Mouse (Mus musculus) c-Kit-positive CD71-positive TER-119-negative erythroid progenitor cells, embryonic 14.5 days (primary cell): ENCODE results near the gene Rbm20.

Experiments
- DNase-seq: peaks from one replicate; pipeline ENCODE4 v3.0.0-alpha.2; 2013; ENCODE audit warnings: low read depth

Gene Rbm20

DNA sequence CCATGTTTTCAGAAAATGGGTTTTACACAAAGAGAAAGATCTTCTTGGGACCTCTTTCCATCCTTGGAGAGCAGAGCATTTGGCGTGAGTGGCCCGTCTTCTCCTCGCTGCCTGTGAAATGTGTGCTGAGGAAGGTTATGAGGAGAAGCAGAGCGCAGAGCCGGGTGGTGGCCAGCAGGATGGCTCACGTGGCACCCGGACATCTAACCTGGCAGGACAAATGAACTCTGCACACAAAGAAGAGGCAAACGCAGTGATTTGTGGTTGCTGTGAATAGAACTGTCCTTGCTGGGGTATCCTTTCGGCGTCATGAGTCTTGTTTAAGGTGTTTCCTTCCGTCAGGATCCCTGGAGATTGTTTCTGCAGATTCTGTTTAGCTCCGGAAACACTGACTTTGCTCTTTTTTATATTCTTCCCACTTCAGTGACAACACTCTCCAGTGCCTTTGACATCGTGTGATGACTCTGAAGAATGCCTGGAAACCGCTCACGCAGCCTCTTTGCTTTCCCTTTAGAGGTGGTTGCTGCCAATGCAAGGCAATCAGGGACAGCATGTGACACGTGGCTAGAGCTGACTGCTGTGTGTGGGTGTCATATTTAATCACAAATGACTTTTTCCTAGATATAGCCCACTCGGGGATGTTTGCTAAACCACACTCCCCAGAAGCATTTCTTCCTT is 80.5 kb downstream of the Rbm20 start:
- no peak for DNase-seq

DNA sequence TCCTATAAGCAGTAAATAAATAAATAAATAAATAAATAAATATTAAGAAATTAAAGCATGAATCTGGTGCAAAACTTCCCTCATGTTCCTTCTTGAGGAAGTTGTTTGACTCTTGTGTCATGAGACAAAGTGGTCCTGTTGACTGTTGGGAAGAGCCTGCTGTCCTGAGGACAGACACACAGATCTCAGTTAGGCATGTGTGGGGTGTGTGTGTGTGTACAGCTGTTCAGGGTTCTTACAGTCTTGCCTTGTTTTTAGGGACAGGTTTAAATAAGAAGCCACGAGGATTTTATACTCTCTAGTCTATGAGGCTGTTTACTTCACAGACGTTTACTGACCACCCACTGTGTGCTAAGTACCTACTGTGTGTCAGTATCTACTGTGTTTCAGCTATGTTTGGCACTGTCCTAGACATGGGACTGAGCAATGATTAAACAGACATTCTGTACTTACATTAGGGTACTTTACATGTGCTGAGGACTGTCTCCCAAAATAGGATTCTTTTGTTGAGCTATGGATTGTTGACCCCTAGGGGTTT is 81.8 kb downstream of the Rbm20 start:
- DNase-seq, result no peak

DNA sequence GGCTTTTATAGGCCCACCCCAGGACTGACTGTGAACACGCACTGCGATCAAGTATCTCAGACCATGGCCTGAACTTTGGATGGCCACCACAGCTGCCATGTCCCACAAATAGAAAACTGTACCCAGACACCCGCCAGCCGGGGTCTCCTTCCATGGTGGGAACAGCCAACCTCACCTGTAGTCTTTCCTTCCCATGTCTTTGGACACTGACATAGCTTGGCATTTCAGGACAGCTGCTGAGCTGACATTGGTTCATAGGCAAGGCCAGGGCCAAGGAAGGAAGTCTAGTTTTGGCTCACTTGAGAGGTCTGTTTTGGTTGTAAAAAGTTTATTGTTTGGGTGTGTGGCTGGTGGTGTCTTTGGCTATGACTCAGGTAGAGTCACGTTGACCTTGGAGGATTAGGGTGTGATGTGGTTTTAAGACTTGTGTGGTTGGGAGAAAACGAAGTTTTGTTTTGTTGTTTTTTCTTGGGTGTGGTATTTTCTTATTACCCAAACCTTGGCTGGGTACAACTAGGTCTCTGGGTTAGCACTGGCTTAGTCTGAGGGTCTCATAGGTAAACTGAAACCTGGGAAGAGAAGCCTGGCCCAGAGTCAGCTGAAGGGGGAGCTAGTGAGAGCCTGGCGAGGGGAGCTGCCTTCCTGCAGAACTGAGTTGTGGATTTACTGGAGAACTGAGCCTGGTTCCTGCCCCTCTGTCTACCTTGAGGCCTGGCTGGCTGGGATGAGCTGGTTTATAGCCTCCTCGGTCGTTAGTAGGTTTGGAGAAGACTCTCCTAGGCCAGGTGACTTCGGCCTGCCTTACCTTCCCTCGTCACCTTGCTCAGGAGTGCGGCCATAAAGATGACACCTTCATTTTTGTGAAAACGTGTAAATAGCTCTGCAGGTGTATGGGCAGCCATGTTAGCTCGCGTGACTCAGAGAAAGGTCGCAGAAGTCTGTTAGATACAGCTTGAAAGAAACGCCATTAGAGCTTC is 83.3 kb downstream of the Rbm20 start:
- no peak for DNase-seq

DNA sequence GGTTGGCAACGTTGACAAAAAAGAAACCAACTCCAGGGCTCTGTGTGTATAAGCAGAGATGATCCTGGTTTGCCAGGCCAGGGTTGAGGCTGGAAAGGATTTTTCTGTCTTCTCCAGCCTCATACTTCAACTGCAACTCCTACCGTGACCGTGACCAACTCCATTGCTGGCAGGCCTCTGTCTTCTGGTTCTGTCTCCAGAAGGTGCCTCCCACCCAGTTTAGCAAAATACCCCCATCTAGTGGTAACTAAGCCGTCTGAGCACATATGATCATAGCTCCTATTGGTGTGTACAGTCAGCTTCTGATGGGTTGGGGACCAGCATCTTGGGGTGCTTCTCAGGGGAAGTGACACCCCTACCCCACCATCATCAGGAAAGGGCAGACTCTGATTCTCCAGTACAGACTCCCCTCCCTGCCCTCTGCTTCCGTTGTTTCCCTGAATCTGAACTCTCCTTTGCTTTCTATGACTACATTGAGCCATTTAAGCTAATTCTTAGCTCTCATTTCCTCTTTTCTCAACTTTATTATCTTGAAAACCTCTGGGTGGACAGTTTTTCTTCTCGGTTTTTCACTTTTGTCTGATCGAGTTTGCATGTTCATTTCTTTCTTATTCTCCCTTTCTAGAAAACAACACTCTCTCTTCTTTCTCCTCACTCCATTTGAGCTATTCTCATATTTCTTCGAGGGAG is 85.8 kb downstream of the Rbm20 start:
- no peak for DNase-seq

DNA sequence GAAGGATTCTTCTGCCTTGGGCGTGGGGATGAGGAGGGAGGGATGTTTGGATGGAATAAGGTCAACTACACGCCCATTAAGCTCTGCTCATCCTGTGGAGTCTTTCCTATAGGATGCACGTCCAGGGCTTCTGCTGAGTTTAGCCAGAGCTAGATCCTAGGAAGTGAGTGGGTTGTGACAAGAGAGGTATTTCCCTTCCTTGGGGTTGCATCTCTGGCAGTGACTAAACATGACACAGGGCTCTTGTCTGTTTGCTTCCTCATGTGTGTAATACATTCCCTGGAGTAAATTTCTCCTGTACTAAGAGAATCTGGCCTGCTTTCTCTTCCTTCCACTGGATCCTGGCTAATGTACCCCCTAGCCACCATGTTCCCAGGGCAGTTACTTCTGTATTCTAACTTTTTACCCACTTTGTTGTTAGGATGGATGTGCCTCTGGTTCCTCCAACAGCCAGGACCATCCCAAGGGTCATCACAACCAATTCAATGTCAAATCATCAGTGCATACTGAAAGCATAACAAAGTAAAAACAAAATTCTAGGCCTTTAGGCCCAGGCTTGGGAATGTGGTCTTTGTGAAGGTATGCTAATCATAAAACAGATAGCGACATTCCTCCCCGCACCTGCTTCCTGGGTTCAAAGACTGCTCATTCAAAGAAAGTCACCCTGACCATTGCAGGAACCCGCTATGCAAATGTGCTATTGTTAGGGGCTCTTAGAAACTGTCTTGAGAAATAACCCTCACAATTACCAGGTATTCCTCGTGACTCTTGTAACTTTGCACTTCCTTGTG is 87.8 kb downstream of the Rbm20 start:
- no peak for DNase-seq

DNA sequence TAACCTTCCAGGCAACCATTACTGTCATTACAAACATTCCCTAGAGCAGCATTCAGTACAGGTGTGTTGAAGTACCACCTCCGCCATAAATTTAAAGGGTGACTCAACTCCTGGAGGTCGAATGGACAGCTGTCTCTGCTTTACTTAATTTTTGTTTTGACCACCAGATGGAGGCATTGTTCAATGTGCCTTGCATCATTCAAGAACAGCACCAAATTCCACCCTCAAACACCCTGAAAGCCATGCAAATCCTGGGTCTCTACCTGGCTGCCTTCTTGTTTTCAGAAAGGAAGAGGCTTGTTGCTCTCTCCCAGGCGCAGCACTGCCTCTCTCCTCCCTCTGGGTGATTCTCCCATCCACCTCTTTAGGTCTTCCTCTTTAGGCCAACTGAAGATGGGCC is 91.4 kb downstream of the Rbm20 start:
- peak; percentile 68 for DNase-seq

DNA sequence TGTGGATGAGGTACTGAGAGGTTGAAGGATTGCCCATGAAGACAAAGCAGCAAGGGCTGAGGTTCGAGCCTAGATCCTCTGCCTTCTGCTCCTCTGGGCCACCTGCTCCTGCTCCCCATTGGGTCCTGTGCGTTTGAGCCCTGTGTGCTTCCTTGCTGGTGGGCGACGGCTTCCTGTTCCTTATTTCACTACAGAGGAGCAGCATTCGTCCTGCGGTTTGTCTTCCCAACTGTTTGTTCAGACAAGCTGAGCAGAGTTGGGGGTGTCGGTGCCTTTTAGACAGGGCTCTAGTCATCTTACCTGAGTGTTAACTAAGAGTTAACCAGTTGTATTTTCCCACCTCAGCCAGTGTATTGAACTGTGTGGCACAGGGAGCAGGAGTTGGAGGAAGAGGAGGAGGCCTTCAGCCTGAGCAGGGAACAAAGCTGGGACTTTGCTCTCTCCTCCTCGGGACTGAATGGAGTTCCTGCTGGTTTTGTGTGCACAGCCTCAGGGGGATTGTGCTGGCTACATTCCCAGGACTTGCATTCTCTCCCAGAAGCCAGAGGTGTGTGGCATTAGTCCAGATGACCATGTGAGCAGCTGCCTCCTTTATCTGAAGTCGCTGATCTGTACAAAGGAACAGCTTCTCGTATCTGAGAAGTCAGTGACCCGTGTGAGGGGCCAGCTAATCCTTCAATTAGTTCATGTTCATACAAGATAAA is 97.0 kb downstream of the Rbm20 start:
- DNase-seq, result peak; percentile 47

DNA sequence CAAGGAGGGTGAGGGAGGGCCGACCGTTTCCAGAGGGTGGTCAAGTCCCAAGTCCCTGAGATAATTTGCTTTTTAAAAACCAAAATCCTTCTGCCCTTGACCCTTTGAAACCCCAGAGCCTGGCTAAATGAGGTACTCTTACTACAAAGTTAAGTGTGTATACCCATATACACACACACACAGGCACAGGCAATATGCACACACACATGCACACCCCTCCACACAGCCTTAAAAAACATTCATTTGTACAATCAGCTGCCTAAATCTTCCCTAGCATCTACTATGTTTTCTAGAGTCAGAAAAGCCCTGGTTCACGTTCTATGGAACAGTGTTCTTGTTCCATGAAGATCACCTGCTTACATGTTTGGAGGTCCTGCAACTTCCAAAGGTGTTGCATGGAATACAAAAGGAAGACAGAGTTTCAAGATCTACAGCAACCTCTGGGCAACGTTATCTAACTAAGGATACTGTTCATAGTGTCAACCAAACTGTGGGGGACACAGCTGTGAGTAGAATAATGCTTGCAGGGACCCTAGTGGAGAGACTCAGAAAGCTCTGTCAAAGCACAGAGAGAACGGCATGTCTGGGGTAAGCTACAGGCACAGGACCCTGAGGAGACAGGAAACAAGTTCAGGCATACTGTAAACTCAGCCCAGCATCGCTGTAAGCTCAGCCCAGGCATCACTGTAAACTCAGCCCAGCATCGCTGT is 97.7 kb downstream of the Rbm20 start:
- no peak for DNase-seq

DNA sequence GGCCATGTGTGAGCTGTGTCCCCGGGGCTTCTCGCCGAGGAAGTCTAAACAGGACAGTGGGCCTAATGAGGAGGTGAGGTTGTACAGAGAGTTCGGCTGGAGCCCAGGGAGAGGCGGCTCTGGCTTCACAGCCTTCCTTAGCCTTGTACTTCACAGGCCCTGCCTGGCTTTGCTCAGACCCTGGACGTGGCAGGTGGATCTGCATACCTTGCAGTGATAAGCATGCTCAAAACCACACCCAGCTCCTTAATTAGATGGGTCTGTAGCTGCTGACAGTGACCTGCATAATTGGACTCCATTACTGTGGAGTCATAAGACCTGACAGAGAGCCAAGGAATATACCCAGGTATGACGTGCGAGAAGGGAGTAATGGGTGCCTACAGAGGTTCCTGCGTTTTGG is 102.3 kb downstream of the Rbm20 start:
- no peak for DNase-seq

DNA sequence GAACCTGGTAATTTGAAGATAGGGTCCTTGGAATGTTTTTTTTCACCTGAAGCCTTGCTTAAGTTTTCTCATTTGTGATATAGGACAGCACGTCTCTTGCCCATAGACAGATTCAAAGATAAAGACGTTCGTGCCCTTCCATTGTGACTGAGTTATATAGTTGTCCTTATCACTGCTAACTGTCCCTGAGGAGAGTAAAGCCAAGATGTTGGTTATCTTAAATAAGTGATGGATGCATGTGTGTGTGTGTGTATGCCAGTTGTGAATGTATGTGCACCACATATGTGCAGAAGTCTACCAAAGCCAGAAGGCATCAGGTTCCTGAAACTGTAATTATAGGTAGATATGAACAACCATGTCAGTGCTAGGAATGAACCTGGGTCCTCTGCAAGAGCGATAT is 102.7 kb downstream of the Rbm20 start:
- DNase-seq, result no peak

DNA sequence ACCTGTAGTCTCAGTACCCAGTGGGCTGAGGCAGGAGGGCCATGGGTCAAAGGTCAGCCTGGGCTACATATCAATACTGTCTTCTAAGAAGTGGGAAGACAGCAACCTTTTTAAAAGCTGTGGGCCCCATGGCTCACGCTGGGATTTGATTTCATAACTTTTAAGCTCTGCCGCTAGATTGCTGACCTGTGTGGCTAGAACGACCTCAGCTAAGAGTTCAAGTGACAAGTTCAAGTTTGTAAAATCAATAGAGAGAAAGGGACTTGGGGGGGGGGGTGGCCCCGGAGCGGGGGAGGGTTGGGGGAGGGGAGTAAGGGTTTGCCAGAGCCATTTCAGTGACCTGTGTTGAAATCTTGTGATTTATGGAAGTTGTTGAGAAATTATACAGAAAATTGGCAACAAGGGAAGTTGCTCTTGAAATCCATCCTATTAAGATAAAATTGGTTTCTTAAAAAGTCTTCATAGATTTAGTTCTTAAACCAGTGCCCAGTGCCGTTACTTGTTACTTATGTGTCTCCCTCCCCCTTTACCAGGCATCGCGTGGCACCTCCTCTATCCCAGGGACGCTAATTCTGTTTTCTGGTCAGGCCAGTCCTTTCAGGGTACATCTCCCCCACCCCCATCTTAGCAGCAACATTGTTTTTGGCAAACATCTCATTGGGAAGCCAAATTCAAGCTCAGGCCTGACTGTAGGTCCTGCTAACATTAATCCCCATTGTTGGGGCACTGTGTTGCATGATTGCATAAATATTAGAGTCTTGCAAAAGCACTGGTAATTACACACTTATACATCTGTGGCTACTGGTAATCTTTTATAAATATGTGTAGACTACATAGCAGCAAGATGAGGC is 103.9 kb downstream of the Rbm20 start:
- DNase-seq, result no peak

DNA sequence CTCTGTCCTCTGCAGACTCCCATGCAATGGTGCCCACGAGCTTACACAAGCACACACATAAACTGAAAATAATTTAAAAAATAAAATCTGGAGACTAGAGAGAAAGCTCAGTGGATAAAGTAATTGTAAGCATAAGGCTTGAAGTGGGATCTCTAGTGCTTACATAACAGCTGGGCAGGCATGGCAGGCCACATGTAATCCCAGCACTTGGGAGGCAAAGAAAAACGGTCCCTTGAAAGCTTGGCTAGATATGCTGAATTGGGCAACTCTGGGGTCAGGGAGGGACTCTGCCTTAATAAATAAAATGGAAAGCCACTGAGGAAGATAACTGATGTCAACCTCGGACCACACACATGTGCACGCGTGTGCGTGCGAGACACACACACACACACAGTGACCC is 104.7 kb downstream of the Rbm20 start:
- no peak for DNase-seq

DNA sequence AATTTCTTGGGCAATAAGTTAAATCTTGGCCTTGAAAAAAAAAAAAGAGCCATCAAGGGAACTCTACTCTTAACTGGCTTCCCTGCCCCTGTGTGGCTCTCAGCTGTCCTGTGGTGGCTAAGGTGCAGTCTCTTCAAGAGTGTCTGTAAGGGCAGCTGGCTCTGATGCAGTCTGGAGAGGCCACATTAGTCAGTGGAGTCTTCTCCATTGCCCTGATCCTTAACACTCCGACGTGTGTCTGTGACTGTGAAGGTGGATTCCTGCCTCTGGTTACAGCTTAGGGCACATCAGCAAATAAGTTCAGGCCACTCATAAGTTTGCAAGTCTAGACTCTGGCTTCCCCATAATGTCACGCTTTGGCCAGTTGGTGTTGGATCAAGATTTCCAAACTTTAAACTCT is 108.2 kb downstream of the Rbm20 start:
- no peak for DNase-seq

DNA sequence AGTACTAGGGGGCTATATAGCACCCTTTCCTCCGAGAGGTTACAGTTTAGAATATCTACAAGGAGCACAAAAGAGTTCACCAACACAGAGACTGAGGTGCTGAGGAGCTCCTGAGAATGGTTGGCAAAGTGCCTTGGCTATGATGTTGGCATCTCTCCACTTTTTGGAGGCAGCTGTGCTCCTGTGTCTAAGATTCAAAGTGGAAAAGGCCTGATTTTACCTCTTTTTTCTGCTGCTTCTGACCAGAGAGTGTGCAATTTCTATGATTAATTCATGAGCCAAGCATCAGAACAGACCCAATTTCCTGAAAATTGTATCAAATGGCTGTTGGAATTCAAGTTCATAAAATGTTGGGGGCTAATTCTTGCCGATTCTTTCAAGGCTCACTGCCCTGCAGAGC is 109.1 kb downstream of the Rbm20 start:
- DNase-seq, result no peak

DNA sequence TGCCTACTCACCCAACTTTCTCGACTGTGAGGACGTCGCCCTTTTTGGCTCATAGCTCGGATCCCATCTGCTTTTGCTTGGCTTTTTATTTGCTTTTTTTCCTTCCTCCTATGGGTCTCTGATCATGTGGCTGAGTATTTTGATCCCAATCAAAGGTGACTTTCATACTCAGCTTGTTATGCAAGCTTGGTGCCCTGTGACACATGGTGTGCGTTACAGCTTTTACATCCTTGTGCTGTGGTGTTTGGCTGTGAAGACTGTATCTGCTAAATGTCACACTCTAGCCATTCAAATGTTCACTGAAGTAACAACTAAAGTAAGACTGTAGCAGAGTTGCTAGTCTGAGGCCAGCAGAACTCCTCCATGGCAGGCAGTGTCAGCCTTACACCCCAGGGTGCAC is 109.7 kb downstream of the Rbm20 start:
- DNase-seq, result no peak

DNA sequence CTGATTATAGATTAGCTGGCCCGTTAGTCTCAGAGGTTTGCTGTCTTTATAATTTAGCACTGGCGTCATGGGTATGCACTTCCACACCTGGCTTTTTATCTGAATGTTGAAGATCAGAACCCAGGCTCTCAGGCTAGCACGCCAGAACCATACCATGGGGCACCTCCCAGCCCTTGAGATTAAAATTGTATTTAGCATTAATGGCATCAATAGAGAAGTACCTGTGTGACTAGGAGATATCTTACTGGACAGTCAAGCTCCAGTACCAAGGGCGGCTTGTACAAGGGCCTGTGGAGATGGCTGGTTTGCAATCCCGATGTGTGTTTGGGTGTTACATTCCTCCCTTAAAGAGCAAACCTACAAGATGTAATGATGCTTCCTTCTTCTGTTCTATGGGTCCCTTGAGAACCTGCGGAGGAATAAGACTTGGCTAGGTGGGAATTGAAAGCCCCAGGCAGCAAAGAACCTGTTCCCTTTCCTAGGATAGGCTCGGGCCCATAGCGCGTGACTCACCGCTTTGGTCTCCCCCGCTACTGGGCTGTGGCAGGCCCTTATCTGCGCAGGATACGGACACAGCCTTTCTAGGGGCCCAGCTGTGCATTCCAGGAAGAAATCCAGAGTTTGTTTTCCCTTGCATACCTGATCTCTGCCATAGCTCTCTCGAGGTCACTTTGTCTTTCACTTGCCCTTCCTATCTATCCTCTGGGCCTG is 111.7 kb downstream of the Rbm20 start:
- DNase-seq, result no peak

DNA sequence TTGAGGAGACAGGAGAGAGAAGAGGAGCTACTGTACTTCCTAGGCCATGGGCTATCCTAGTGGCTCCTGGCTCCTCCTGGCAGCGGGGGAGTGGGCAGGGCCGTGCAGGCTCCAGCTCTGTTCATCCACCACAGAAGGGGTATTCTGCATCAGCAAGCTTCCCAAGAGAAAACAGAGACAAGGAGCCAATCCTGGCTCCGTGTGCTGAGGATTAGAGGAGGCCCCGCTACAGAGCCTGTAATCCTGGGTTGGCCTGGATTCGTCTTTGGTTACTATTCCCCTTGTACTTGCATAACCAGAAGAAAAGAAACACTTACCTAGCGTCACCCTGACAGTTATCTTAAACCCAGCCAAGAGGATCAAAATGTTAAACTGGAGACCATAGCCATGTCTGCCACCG is 112.5 kb downstream of the Rbm20 start:
- DNase-seq, result no peak

DNA sequence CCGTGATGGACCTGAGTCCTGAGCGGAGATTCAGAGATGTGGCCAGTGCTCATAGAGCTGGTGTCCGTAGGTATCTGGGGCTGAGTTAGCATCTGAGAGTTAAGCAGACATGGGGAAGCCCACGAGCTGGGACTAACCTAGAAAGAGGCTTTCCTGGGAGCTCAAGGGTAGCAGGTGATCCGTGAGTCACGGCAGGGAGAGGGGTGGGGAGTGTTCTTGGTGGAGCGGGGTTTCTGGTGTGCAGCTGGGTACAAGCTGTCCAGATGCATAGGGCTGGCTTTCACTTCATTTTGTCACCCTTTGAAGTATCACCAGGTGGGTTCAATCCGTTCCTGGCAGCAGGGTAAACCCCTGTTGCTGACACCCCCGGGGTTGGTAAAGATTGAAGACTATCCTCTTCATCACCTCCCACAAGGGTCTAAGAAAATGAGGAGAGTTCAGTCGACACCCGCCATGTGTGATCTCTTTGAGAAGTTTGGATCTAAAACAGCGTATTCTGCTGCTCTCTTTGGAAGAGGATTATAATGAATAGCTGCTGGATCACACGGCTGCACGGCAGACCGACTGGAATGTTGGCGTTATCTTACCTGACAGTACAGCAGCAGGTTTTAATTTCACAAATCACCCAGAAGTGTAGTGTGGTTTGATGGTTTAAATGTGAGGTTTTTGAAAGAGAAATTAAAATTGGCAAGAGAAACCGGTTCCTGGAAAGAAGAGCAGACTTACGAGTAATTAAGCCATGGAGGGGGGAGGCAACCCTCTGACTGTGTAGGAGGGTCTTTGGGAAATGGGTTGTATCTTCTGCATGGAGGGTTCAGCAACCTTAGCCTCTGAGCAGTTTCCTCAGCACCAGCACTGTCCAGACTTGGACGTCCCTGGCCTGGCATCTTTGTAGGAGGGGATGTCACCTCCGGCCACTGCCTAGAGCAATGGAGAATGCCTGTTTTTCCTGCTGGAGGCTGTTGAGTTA is 114.9 kb downstream of the Rbm20 start:
- DNase-seq, result no peak
